In genomic region chr6:49319595-49320315, GRCm38 (mm10) we compare ENCODE assay signal across 8 mouse cellular contexts. TPM values are rescaled to one million over a fixed set of nuclear protein-coding genes. Genes with fewer than 3 reads are reported as not detected.
DNase-seq lines count a peak whose midpoint lies in the region; ATAC-seq and TF ChIP-seq lines count a peak whose summit lies in the region.

No protein-coding gene starts in this region.

- H3K27ac ChIP-seq in hindbrain, embryonic 10.5 days = peak overlapping the region; percentile 92

- H3K9me3 ChIP-seq in hindbrain, embryonic 10.5 days = no peaks in the 10 kb centered on the region

- H3K4me3 ChIP-seq in lung, adult 2 months (replicated peaks; ENCODE audit: extremely low read depth, low read depth, low read length) = peak overlapping the region; percentile 67
- H3K4me3 ChIP-seq in hindbrain, embryonic 10.5 days = peak overlapping the region; percentile 70

- no peak for ATAC-seq in CD4-positive, CD25-positive, alpha-beta regulatory T cell, adult 4 months

- no peak for TF ChIP-seq POLR2A in lung, adult 2 months (IDR thresholded peaks at IDR 0.05; ENCODE audit: borderline replicate concordance, extremely low read depth, low read depth, low read length)

- H3K27me3 ChIP-seq in hindbrain, embryonic 10.5 days (ENCODE audit: insufficient read depth, poor library complexity, severe bottlenecking) = no peaks in the 10 kb centered on the region

- peak; percentile 62 for DNase-seq in CD4-positive, CD25-positive, alpha-beta regulatory T cell, adult 2 months (ENCODE audit: low read depth, low spot score)
- DNase-seq in lung, adult 2 months = no peak
- no peak for DNase-seq in lung, postnatal 14 days
- DNase-seq in hindbrain, embryonic 10.5 days (ENCODE audit: low spot score) = no peak
- peak; percentile 14 for DNase-seq in lung, postnatal 25 days (ENCODE audit: low spot score)
- DNase-seq in ovary, adult 18-20 months (ENCODE audit: low spot score) = no peak
- DNase-seq in frontal cortex, postnatal 36 days (ENCODE audit: low spot score in 2 of 2) = no peak

- no peaks in the 10 kb centered on the region for H3K36me3 ChIP-seq in hindbrain, embryonic 10.5 days

- H3K4me1 ChIP-seq in lung, adult 2 months (ENCODE audit: control insufficient read depth, insufficient read depth, low read length) = no peaks in the 10 kb centered on the region; the same call in 1 of the 2 replicates
- H3K4me1 ChIP-seq in hindbrain, embryonic 10.5 days (replicated peaks) = peaks cover 14% of the 10 kb centered on the region

- 9% methylated on average over 13 of the region's 13 CpGs for WGBS in lung, adult 2 months
- 17% methylated on average over 13 of the region's 13 CpGs for WGBS in hindbrain, embryonic 10.5 days

- no peak for TF ChIP-seq CTCF in lung, adult 2 months (IDR thresholded peaks at IDR 0.05; ENCODE audit: insufficient read depth, low read length)

RNA-seq across cellular contexts. Expression of gene Ccdc126, which starts 0.7 kb away (rescaled TPM):
- 10 to 100 TPM; 13.0 to 18.5 TPM for polyA plus RNA-seq in CD4-positive, CD25-positive, alpha-beta regulatory T cell, adult 4 months (2017; shearing (Covaris generic))
- 5.0 and 5.7 TPM in 2 replicates for polyA plus RNA-seq in lung, adult 2 months (2012; rRNA removed)
- 4.7 and 6.6 TPM in 2 replicates for polyA plus RNA-seq in hindbrain, embryonic 10.5 days (2016; fragmentation: Nextera tagmentation; extraction: Ambion mirVana)

RNA-seq across cellular contexts. Expression of gene Fam221a, which starts 47.8 kb away (rescaled TPM):
- 1 to 10 TPM; 4.3 to 6.4 TPM for polyA plus RNA-seq in CD4-positive, CD25-positive, alpha-beta regulatory T cell, adult 4 months (2017; shearing (Covaris generic))
- 8.6 and 11.6 TPM in 2 replicates for polyA plus RNA-seq in lung, adult 2 months (2012; rRNA removed)
- 5.2 and 6.4 TPM in 2 replicates for polyA plus RNA-seq in hindbrain, embryonic 10.5 days (2016; fragmentation: Nextera tagmentation; extraction: Ambion mirVana)

RNA-seq across cellular contexts. Expression of gene Tra2a, which starts 55.9 kb away (rescaled TPM):
- polyA plus RNA-seq in CD4-positive, CD25-positive, alpha-beta regulatory T cell, adult 4 months (2017; shearing (Covaris generic)) = 10 to 100 TPM; 37.2 to 48.8 TPM
- polyA plus RNA-seq in lung, adult 2 months (2012; rRNA removed) = 30.8 and 41.0 TPM in 2 replicates
- polyA plus RNA-seq in hindbrain, embryonic 10.5 days (2016; fragmentation: Nextera tagmentation; extraction: Ambion mirVana) = 122 and 128 TPM in 2 replicates

Comparison
In these comparisons a context has a peak if more than half of its experiments do, and no peak if none do; other contexts are left out.
1. DNase-seq: peak in CD4-positive, CD25-positive, alpha-beta regulatory T cell, adult 2 months (single experiment) and lung, postnatal 25 days (single experiment); none in lung, adult 2 months (single experiment), lung, postnatal 14 days (single experiment), hindbrain, embryonic 10.5 days (single experiment), ovary, adult 18-20 months (single experiment) and frontal cortex, postnatal 36 days (0 of 2).